Mouse (Mus musculus): ENCODE measurements around the gene Lrrc8b. TPM values are rescaled to one million over a fixed set of nuclear protein-coding genes. Genes with fewer than 3 reads are reported as not detected.

Gene Lrrc8b
- polyA plus RNA-seq, 1 experiment from 2014 or later, result 11.5 TPM

DNA sequence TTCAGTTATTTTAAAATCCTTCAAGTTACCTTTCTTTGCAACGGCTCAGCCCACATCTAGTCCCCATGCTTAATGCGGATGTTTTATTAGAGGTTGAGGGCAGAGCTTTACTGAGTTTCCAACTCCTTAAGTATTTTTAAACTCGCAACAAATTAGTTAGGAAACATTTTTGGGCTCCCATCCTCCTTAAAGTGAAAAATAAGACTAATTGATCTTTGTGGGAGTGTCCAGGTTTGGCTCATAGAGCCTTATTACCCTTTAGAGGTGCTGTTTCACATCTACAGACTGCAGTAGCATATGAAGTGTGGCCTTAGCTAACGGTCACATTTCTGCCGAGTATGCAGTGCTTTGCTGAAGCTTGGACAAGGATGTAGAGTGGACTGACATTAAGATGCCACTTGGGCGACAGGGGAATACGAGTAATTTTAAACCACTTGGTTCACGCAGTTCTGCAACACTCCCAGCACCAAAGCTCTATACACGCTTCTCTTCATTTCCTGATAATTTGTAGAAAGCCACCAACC, 104.9 kb downstream of the Lrrc8b start:
- no peak for ATAC-seq (replicated peaks; ENCODE audit: low FRiP score, low TSS enrichment, low read depth)
- peak overlapping the region; percentile 64 for H3K4me3 ChIP-seq (ENCODE audit: low read depth, low read length)
- peak overlapping the region; percentile 71 for H3K9ac ChIP-seq (ENCODE audit: low read length)
- H3K36me3 ChIP-seq (ENCODE audit: control insufficient read depth, insufficient read depth, low read length), result peaks cover 5% of the 10 kb centered on the region; the same call in 1 of the 2 replicates
- no peaks in the 10 kb centered on the region for H3K27me3 ChIP-seq (replicated peaks; ENCODE audit: control insufficient read depth, insufficient read depth, low read length)
- WGBS, result 51% methylated on average over 9 of the region's 9 CpGs
- no peaks in the 10 kb centered on the region for H3K9me3 ChIP-seq (ENCODE audit: control insufficient read depth, low read length)
- H3K27ac ChIP-seq (ENCODE audit: low read depth), result peak overlapping the region; percentile 80; the same call in 1 of the 2 replicates
- peak overlapping the region; percentile 97 for H3K4me2 ChIP-seq (ENCODE audit: low read length)
- no peaks in the 10 kb centered on the region for H3K4me1 ChIP-seq (replicated peaks; ENCODE audit: control insufficient read depth, insufficient read depth, low read length)
- no peak for DNase-seq (ENCODE audit: low spot score)

DNA sequence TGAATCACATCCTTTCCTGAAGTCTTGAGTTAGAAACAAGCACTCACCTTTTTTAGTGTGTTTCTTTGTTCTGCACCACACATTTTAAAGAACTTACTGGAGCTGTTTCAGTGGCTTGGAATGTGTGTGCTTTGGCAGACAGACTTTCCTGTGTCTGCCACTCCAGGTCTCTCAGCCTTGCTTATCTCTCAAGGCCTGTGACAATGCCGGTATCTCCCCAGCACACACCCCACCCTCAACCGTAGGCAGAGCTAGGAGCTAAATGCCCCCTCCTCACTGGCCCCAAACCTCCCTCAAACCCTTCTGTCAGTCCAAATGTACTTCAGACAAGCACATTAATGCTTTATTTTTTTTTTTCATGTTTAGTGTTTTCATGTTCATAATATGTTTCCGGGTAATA, 107.9 kb downstream of the Lrrc8b start:
- no peaks in the 10 kb centered on the region for H3K4me1 ChIP-seq (replicated peaks; ENCODE audit: control insufficient read depth, insufficient read depth, low read length)
- H3K9ac ChIP-seq (ENCODE audit: low read length), result no peak overlapping the region
- DNase-seq (ENCODE audit: low spot score), result no peak
- no peaks in the 10 kb centered on the region for H3K9me3 ChIP-seq (ENCODE audit: control insufficient read depth, low read length)
- no peaks in the 10 kb centered on the region for H3K27me3 ChIP-seq (replicated peaks; ENCODE audit: control insufficient read depth, insufficient read depth, low read length)
- no peak for ATAC-seq (replicated peaks; ENCODE audit: low FRiP score, low TSS enrichment, low read depth)
- no peak overlapping the region for H3K27ac ChIP-seq (ENCODE audit: low read depth)
- no peak overlapping the region for H3K4me3 ChIP-seq (ENCODE audit: low read depth, low read length)
- 56% methylated on average over 3 of the region's 3 CpGs for WGBS
- H3K36me3 ChIP-seq (ENCODE audit: control insufficient read depth, insufficient read depth, low read length), result peaks cover 5% of the 10 kb centered on the region; the same call in 1 of the 2 replicates
- no peak overlapping the region for H3K4me2 ChIP-seq (ENCODE audit: low read length)

DNA sequence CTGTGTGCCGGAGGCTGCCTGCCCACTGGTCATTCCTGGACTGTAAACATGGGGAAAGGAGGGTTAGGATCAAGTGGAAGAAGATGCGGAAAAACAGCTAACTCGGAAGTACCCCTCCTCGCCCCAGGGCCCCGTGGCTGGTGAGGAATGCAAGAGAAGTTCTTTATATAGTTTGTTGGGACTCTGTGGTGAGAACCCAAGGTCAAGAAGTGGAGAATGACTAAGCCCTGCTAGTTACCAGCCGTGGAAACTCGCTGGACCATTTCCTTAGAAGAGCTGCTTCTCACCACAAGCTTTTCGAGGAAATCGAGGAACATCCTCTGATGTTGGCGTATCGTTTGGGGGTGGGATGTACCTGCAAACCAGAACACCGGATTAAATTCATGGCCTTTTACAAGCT, 109.4 kb downstream of the Lrrc8b start:
- H3K27ac ChIP-seq (ENCODE audit: low read depth), result no peak overlapping the region
- no peaks in the 10 kb centered on the region for H3K9me3 ChIP-seq (ENCODE audit: control insufficient read depth, low read length)
- no peak overlapping the region for H3K4me3 ChIP-seq (ENCODE audit: low read depth, low read length)
- H3K4me2 ChIP-seq (ENCODE audit: low read length), result no peak overlapping the region
- H3K36me3 ChIP-seq (ENCODE audit: control insufficient read depth, insufficient read depth, low read length), result peaks cover 5% of the 10 kb centered on the region; the same call in 1 of the 2 replicates
- H3K9ac ChIP-seq (ENCODE audit: low read length), result no peak overlapping the region
- H3K4me1 ChIP-seq (replicated peaks; ENCODE audit: control insufficient read depth, insufficient read depth, low read length), result no peaks in the 10 kb centered on the region
- 91% methylated on average over 12 of the region's 12 CpGs for WGBS
- no peaks in the 10 kb centered on the region for H3K27me3 ChIP-seq (replicated peaks; ENCODE audit: control insufficient read depth, insufficient read depth, low read length)
- DNase-seq (ENCODE audit: low spot score) (no peak), ATAC-seq (replicated peaks; ENCODE audit: low FRiP score, low TSS enrichment, low read depth) (no peak)

DNA sequence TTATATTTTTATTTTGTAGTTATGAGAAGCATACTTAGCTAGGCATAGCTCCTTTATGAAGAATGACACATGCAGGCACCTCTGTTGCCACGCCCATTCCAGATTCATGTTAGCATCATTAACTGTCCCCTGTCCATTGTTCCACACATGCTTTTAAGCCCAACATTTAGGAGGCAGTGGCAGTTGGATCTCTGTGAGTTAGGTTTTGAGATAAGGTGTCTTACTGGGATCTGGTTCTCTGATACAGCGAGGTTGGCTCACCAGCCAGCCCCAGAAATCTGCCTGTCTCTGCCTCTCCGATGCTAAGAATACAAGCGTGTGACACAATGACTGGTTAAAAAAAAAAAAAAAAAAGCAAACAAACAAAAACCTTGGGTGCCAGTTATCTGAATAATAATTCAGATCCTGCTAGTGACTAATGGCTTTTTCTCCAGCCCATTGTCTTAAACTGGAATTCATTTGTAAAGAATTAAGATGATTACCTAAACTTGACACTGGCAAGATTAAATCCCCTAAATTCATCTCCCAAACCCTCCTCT, 110.6 kb downstream of the Lrrc8b start:
- ATAC-seq (replicated peaks; ENCODE audit: low FRiP score, low TSS enrichment, low read depth), result no peak
- H3K27me3 ChIP-seq (replicated peaks; ENCODE audit: control insufficient read depth, insufficient read depth, low read length), result no peaks in the 10 kb centered on the region
- DNase-seq (ENCODE audit: low spot score), result no peak
- H3K4me3 ChIP-seq (ENCODE audit: low read depth, low read length), result no peak overlapping the region
- H3K27ac ChIP-seq (ENCODE audit: low read depth), result no peak overlapping the region
- H3K9me3 ChIP-seq (ENCODE audit: control insufficient read depth, low read length), result no peaks in the 10 kb centered on the region
- WGBS, result 85% methylated on average over 4 of the region's 4 CpGs
- 0 out of 2 replicates have a peak, but pooled peaks cover 5% of the 10 kb centered on the region for H3K4me1 ChIP-seq (replicated peaks; ENCODE audit: control insufficient read depth, insufficient read depth, low read length)
- no peak overlapping the region for H3K9ac ChIP-seq (ENCODE audit: low read length)
- no peak overlapping the region for H3K4me2 ChIP-seq (ENCODE audit: low read length)
- H3K36me3 ChIP-seq (ENCODE audit: control insufficient read depth, insufficient read depth, low read length), result peaks cover 5% of the 10 kb centered on the region; the same call in 1 of the 2 replicates

DNA sequence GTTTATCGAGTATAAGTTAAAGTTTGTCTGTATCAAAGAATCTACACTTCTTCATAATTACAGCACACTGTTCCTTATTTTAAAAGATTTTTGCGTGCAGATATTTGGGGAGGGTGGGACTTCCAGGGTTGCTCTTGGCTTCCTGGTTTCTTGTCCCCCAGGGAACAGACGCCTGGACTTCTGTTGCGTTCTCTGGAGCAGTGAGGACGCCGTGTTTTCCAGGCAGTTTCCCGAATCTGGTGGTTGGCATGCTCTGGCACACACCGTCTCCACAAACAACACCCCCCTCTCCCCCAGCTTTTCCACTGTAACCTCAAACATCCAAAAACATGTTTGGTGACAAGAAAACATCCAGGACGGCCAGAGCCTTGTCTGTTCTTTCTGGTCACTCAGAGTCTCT, 111.2 kb downstream of the Lrrc8b start:
- 83% methylated on average over 9 of the region's 9 CpGs for WGBS
- ATAC-seq (replicated peaks; ENCODE audit: low FRiP score, low TSS enrichment, low read depth) (no peak), DNase-seq (ENCODE audit: low spot score) (no peak)
- H3K9ac ChIP-seq (ENCODE audit: low read length), result no peak overlapping the region
- no peak overlapping the region for H3K4me3 ChIP-seq (ENCODE audit: low read depth, low read length)
- peaks cover 5% of the 10 kb centered on the region; the same call in 1 of the 2 replicates for H3K36me3 ChIP-seq (ENCODE audit: control insufficient read depth, insufficient read depth, low read length)
- H3K27me3 ChIP-seq (replicated peaks; ENCODE audit: control insufficient read depth, insufficient read depth, low read length), result no peaks in the 10 kb centered on the region
- H3K9me3 ChIP-seq (ENCODE audit: control insufficient read depth, low read length), result no peaks in the 10 kb centered on the region
- 0 out of 2 replicates have a peak, but pooled peaks cover 5% of the 10 kb centered on the region for H3K4me1 ChIP-seq (replicated peaks; ENCODE audit: control insufficient read depth, insufficient read depth, low read length)
- H3K27ac ChIP-seq (ENCODE audit: low read depth), result no peak overlapping the region
- no peak overlapping the region for H3K4me2 ChIP-seq (ENCODE audit: low read length)

DNA sequence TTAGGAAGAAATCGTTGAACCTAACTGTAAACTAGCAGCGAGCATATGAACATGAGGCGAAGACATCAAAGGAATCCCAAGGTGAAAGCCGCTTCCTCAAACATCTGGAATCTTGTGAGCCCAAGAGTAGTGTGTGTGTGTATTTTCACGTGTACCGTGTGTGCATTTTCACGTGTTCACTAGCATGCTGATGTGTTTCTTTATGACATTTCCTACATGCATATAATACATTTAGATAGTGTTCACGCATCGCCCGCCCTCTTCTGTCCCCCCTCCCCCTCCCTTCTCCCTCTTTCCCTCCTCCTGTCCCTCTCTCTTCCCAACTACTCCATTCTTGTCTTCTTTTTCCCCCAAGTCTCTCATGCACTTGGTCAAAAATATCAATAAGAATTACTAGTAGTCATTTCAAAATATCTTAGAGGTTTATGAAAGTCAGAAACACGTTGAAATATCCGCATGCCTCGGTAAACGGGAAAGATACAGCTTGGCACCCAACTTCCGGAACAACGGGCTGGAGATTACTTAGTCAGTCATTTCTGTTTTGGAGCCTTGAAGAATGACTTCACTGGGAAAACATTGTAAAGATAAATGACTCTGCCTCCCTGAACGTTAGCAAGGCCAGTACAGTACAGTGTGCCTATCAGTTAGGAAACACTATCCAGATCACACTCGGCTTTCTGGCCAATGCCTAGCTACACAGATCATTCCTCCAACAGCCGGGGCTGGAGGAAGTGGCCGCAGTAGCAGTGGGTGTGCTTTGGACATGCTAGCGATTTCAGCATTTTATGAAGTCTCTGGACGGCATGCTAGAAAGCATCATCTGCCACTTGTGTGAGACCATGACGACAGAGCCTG, 112.1 kb downstream of the Lrrc8b start:
- Histone ChIP-seq H3K9ac (ENCODE audit: low read length) (no peak overlapping the region), H3K27ac (ENCODE audit: low read depth) (no peak overlapping the region), H3K4me2 (ENCODE audit: low read length) (peak overlapping the region; percentile 5; the same call in 1 of the 2 replicates), H3K27me3 (replicated peaks; ENCODE audit: control insufficient read depth, insufficient read depth, low read length) (no peaks in the 10 kb centered on the region), H3K36me3 (ENCODE audit: control insufficient read depth, insufficient read depth, low read length) (peaks cover 5% of the 10 kb centered on the region; the same call in 1 of the 2 replicates), H3K9me3 (ENCODE audit: control insufficient read depth, low read length) (no peaks in the 10 kb centered on the region), H3K4me3 (ENCODE audit: low read depth, low read length) (no peak overlapping the region), H3K4me1 (replicated peaks; ENCODE audit: control insufficient read depth, insufficient read depth, low read length) (0 out of 2 replicates have a peak, but pooled peaks cover 5% of the 10 kb centered on the region)
- ATAC-seq (replicated peaks; ENCODE audit: low FRiP score, low TSS enrichment, low read depth), result peak; percentile 62; the same call in 1 of the 2 replicates
- peak; percentile 53 for DNase-seq (ENCODE audit: low spot score)
- WGBS, result 59% methylated on average over 23 of the region's 23 CpGs

DNA sequence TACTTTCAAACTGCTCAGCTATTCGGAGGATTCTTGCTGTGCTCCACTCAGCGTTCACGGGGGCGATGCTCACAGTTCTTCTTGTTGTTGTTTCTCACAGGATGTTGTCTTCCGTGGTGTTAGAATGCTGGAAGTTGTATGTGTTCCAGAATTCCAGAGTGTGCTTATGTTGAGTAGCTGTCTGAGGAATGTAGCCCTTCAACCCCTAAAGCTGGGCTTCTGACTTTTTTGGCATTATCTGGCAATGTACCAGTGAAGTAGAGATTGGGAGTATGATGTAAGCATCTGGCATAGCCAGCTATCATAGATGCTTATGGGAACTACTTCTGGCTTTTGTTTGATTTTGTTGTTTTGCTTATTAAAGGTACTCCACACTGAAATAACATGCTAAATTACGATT, 115.0 kb downstream of the Lrrc8b start:
- Histone ChIP-seq H3K9me3 (ENCODE audit: control insufficient read depth, low read length) (no peaks in the 10 kb centered on the region), H3K36me3 (ENCODE audit: control insufficient read depth, insufficient read depth, low read length) (no peaks in the 10 kb centered on the region), H3K27me3 (replicated peaks; ENCODE audit: control insufficient read depth, insufficient read depth, low read length) (no peaks in the 10 kb centered on the region), H3K4me2 (ENCODE audit: low read length) (no peak overlapping the region), H3K9ac (ENCODE audit: low read length) (no peak overlapping the region), H3K27ac (ENCODE audit: low read depth) (no peak overlapping the region), H3K4me3 (ENCODE audit: low read depth, low read length) (no peak overlapping the region), H3K4me1 (replicated peaks; ENCODE audit: control insufficient read depth, insufficient read depth, low read length) (0 out of 2 replicates have a peak, but pooled peaks cover 5% of the 10 kb centered on the region)
- WGBS, result 71% methylated on average over 6 of the region's 6 CpGs
- ATAC-seq (replicated peaks; ENCODE audit: low FRiP score, low TSS enrichment, low read depth) (no peak), DNase-seq (ENCODE audit: low spot score) (no peak)

DNA sequence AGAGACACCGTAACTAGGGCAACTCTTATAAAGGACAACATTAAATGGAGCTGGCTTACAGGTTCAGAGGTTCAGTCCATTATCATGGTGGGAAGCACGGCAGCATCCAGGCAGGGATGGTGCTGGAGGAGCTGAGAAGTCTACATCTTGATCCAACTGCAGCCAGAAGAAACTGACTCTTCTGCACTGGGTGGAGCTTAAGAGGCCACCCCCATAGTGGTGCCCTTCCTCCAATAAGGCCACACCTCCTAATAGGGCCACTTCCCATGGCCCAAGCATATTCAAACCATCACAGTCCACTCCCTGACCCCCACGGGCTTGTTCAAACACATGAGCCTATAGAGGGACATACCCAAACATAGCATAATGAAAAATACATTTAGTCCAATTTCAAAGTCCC, 119.6 kb downstream of the Lrrc8b start:
- DNase-seq (ENCODE audit: low spot score) (no peak), ATAC-seq (replicated peaks; ENCODE audit: low FRiP score, low TSS enrichment, low read depth) (no peak)
- Histone ChIP-seq H3K36me3 (ENCODE audit: control insufficient read depth, insufficient read depth, low read length) (0 out of 2 replicates have a peak, but pooled peaks cover 3% of the 10 kb centered on the region), H3K9me3 (ENCODE audit: control insufficient read depth, low read length) (no peaks in the 10 kb centered on the region), H3K4me1 (replicated peaks; ENCODE audit: control insufficient read depth, insufficient read depth, low read length) (0 out of 2 replicates have a peak, but pooled peaks cover 5% of the 10 kb centered on the region), H3K27ac (ENCODE audit: low read depth) (no peak overlapping the region), H3K27me3 (replicated peaks; ENCODE audit: control insufficient read depth, insufficient read depth, low read length) (no peaks in the 10 kb centered on the region), H3K4me3 (ENCODE audit: low read depth, low read length) (no peak overlapping the region), H3K4me2 (ENCODE audit: low read length) (no peak overlapping the region), H3K9ac (ENCODE audit: low read length) (no peak overlapping the region)
- WGBS, result 93% methylated on average over 3 of the region's 3 CpGs
